In the genomic region with DNA sequence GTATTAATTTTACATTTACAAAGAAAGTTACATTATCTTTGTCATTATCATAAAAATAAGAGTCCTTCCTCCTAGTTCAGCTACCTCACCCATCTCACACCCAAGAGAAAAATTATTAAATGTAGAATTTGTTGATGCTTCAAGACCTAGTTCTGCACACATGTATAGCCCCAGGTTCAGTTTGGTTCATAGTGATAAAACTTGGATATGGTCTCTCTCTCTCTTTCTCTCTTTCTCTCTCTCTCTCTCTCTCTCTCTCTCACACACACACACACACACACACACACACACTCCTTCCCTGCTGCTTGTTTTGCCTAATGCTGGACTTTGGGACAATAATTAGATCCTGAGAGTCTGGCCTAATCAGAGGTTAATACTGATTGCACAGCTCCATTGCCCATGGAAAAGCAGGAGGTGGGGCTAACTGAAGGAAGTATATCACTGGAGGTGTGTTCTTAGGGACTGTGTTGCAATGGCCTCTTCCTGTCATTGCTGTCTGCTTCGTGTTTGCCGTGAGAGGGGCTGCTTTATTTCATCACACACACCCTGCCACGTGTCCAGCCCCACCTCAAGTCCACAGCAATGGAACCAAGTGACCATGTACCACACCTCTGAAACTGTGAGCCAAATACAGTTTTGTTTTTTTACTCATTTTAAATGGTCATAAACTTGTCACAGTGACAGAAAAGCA, we compare ENCODE assay signal across 8 mouse cellular contexts. TPM values are rescaled to one million over a fixed set of nuclear protein-coding genes. Genes with fewer than 3 reads are reported as not detected.
A peak's percentile ranks its signal among the peaks of the same experiment; 100 is the strongest.
DNase-seq lines count a peak whose midpoint lies in the region; ATAC-seq lines count a peak whose summit lies in the region.

No protein-coding gene starts in this region.

- H3K9me3 ChIP-seq in heart, embryonic 11.5 days (replicated peaks; ENCODE audit: control insufficient read depth, low read length), result no peaks in the 10 kb centered on the region
- H3K9me3 ChIP-seq in midbrain, embryonic 14.5 days (ENCODE audit: control insufficient read depth, low read length), result no peaks in the 10 kb centered on the region

- no peak for ATAC-seq in heart, embryonic 11.5 days (replicated peaks; ENCODE audit: insufficient number of reproducible peaks, low FRiP score, low TSS enrichment)
- peak; percentile 51 for ATAC-seq in common myeloid progenitor, adult 5-6 weeks (replicated peaks; ENCODE audit: low read depth, poor library complexity, severe bottlenecking)
- ATAC-seq in midbrain, embryonic 14.5 days (ENCODE audit: low FRiP score, low TSS enrichment), result no peak

- H3K4me1 ChIP-seq in heart, embryonic 11.5 days (ENCODE audit: control insufficient read depth, insufficient read depth, low read length), result peaks cover 9% of the 10 kb centered on the region
- 0 out of 2 replicates have a peak, but pooled peaks cover 5% of the 10 kb centered on the region for H3K4me1 ChIP-seq in midbrain, embryonic 14.5 days (ENCODE audit: control insufficient read depth, insufficient read depth, low read length)

- H3K27me3 ChIP-seq in heart, embryonic 11.5 days (ENCODE audit: control insufficient read depth, insufficient read depth, low read length), result no peaks in the 10 kb centered on the region
- H3K27me3 ChIP-seq in midbrain, embryonic 14.5 days (ENCODE audit: control insufficient read depth, insufficient read depth, low read length), result no peaks in the 10 kb centered on the region

- H3K4me2 ChIP-seq in heart, embryonic 11.5 days, result peak overlapping the region; percentile 82
- H3K4me2 ChIP-seq in midbrain, embryonic 14.5 days (ENCODE audit: low read length), result peak overlapping the region; percentile 74

- H3K4me3 ChIP-seq in heart, embryonic 11.5 days (ENCODE audit: low read depth, low read length), result no peak overlapping the region
- peak overlapping the region; percentile 86; the same call in 1 of the 2 replicates for H3K4me3 ChIP-seq in midbrain, embryonic 14.5 days (replicated peaks; ENCODE audit: low read depth, low read length)

- no peak overlapping the region for H3K27ac ChIP-seq in heart, embryonic 11.5 days (ENCODE audit: low read depth, low read length)
- no peak overlapping the region for H3K27ac ChIP-seq in midbrain, embryonic 14.5 days (replicated peaks; ENCODE audit: low read depth, low read length)

- DNase-seq in heart, postnatal 4 days, result no peak
- peak; percentile 75 for DNase-seq in large intestine, adult 2 months (ENCODE audit: low read depth, low spot score)
- DNase-seq in midbrain, embryonic 14.5 days, result no peak
- no peak for DNase-seq in cerebellum, adult 11 months
- DNase-seq in right cerebral cortex, adult 2 months (ENCODE audit: low spot score in 2 of 2), result no peak
- no peak for DNase-seq in gastrocnemius, postnatal 4 days (ENCODE audit: low spot score in 2 of 2)

- no peak overlapping the region for H3K9ac ChIP-seq in heart, embryonic 11.5 days (ENCODE audit: low read depth, low read length)
- 0 out of 2 replicates have a peak overlapping the region, but pooled peaks have one; percentile 4 for H3K9ac ChIP-seq in midbrain, embryonic 14.5 days (replicated peaks; ENCODE audit: low read length)

- WGBS in heart, embryonic 11.5 days (ENCODE audit: insufficient replicate concordance), result 34% methylated on average over 3 of the region's 3 CpGs
- WGBS in large intestine, adult 2 months, result 23% methylated on average over 3 of the region's 3 CpGs
- 47% methylated on average over 3 of the region's 3 CpGs for WGBS in midbrain, embryonic 14.5 days

- no peaks in the 10 kb centered on the region for H3K36me3 ChIP-seq in heart, embryonic 11.5 days (ENCODE audit: control insufficient read depth, insufficient read depth, low read length)
- no peaks in the 10 kb centered on the region for H3K36me3 ChIP-seq in midbrain, embryonic 14.5 days (ENCODE audit: control insufficient read depth, insufficient read depth, low read length)

RNA-seq across cellular contexts. Expression of a gene that starts 0.9 kb away (rescaled TPM):
- polyA plus RNA-seq in heart, embryonic 11.5 days (2014; fragmentation: Nextera tagmentation; extraction: Ambion mirVana), result 28.4 and 33.3 TPM in 2 replicates
- 100 to 1,000 TPM; 129 to 131 TPM for total RNA-seq in heart, postnatal 4 days (2021)
- total RNA-seq in common myeloid progenitor, adult 5-6 weeks (2017), result 101 and 104 TPM in 2 replicates
- polyA plus RNA-seq in large intestine, adult 2 months (2012; rRNA removed), result 6.2 and 15.2 TPM in 2 replicates
- polyA plus RNA-seq in midbrain, embryonic 14.5 days (2014; fragmentation: Nextera tagmentation; extraction: Ambion mirVana), result 39.8 and 55.0 TPM in 2 replicates
- total RNA-seq in gastrocnemius, postnatal 4 days (2021), result 100 to 1,000 TPM; 172 to 190 TPM

RNA-seq across cellular contexts. Expression of a gene that starts 29.9 kb away (rescaled TPM):
- 0.20 and 0.49 TPM in 2 replicates for polyA plus RNA-seq in heart, embryonic 11.5 days (2014; fragmentation: Nextera tagmentation; extraction: Ambion mirVana)
- under 1 TPM; 0.21 to 0.25 TPM for total RNA-seq in heart, postnatal 4 days (2021)
- total RNA-seq in common myeloid progenitor, adult 5-6 weeks (2017), result not detected in 2 replicates
- 0.02 TPM in 1 of 2 replicates, not detected in the other for polyA plus RNA-seq in large intestine, adult 2 months (2012; rRNA removed)
- polyA plus RNA-seq in midbrain, embryonic 14.5 days (2014; fragmentation: Nextera tagmentation; extraction: Ambion mirVana), result 2.2 and 2.6 TPM in 2 replicates
- under 1 TPM; 0.54 to 0.69 TPM for total RNA-seq in gastrocnemius, postnatal 4 days (2021)
